Mouse (Mus musculus) heart, embryonic 14.5 days (tissue): Measurements from ENCODE around the gene Idh3g. TPM values are rescaled to one million over a fixed set of nuclear protein-coding genes. Genes with fewer than 3 reads are reported as not detected.

Experiments
- ATAC-seq: fragments of 200-750 bp; cut with Nextera tagmentation; 2 replicates; pipeline ENCODE4 v1.8.0; 2017; ENCODE audit warnings: low read depth, moderate TSS enrichment; ENCODE audit not compliant: insufficient number of reproducible peaks, insufficient read depth, low FRiP score
- H3K27ac ChIP-seq, 2 experiments: fragments of 200-500 bp in 1 of 2; fragments of 300-500 bp in 1 of 2; sonication (generic) in 1 of 2; replicated peaks in 1 of 2; 2 replicates each; pipeline ENCODE4 v1.5.1; 2012 to 2014; ENCODE audit warnings: low read depth in 2 of 2, low read length in 2 of 2, control low read depth in 1 of 2, mild to moderate bottlenecking in 1 of 2, mixed read lengths in 1 of 2; ENCODE audit not compliant: control insufficient read depth in 1 of 2, insufficient read depth in 1 of 2
- H3K27me3 ChIP-seq: fragments of 300-500 bp; sonication (generic); 2 replicates; pipeline ENCODE4 v1.6.1; 2014; ENCODE audit warnings: mild to moderate bottlenecking, low read length, control low read depth; ENCODE audit not compliant: control insufficient read depth, insufficient read depth
- H3K36me3 ChIP-seq: fragments of 300-500 bp; sonication (generic); 2 replicates; pipeline ENCODE4 v1.6.1; 2014; ENCODE audit warnings: mild to moderate bottlenecking, control low read depth, low read length, mixed read lengths; ENCODE audit not compliant: control insufficient read depth, insufficient read depth
- H3K4me1 ChIP-seq, 2 experiments: fragments of 200-500 bp in 1 of 2; fragments of 300-500 bp in 1 of 2; sonication (generic) in 1 of 2; 2 replicates each; pipeline ENCODE4 v1.6.1; 2012 to 2014; ENCODE audit warnings: low read length in 2 of 2, control low read depth in 1 of 2, mixed read lengths in 1 of 2; ENCODE audit not compliant: control insufficient read depth in 2 of 2, insufficient read depth in 2 of 2
- H3K4me2 ChIP-seq: fragments of 300-500 bp; sonication (generic); 2 replicates; pipeline ENCODE4 v1.6.1; 2014; ENCODE audit warnings: mild to moderate bottlenecking, low read length
- H3K4me3 ChIP-seq, 2 experiments: fragments of 200-500 bp in 1 of 2; fragments of 300-500 bp in 1 of 2; sonication (generic) in 1 of 2; 2 replicates each; pipeline ENCODE4 v1.5.1; 2012 to 2014; ENCODE audit warnings: low read length in 2 of 2, mild to moderate bottlenecking in 2 of 2, control low read depth in 1 of 2, low read depth in 1 of 2, moderate library complexity in 1 of 2; ENCODE audit not compliant: control insufficient read depth in 1 of 2, insufficient read depth in 1 of 2
- H3K9ac ChIP-seq: fragments of 300-500 bp; sonication (generic); 2 replicates; pipeline ENCODE4 v1.6.1; 2014; ENCODE audit warnings: mild to moderate bottlenecking, low read length
- H3K9me3 ChIP-seq: fragments of 300-500 bp; sonication (generic); 2 replicates; pipeline ENCODE4 v1.6.1; 2016; ENCODE audit warnings: low read length, control low read depth; ENCODE audit not compliant: control insufficient read depth
- whole genome bisulfite sequencing: fragments of 180-500 bp; shearing (Covaris S2); extraction: QIAGEN DNeasy Blood & Tissue Kit; methylation state at CpG from one replicate; pipeline ENCODE4 v1.1.7; 2014; 5-methylcytosine and 5-hydroxymethylcytosine counted together
- polyA plus RNA-seq: library from polyadenylated mRNA; unstranded; fragments of >200 nt; fragmentation: Nextera tagmentation; extraction: Ambion mirVana; gene quantifications from 2 replicates; pipeline ENCODE4 v1.2.1, GENCODE M21; 2014

Idh3g gene
- polyA plus RNA-seq, 1 experiment from 2014 or later: 508 TPM

GRCm38 (mm10) chrX:73798502-73798901 lies 11.8 kb upstream of the Idh3g start:
- no peaks in the 10 kb centered on the region for H3K27me3 ChIP-seq
- no peaks in the 10 kb centered on the region for H3K9me3 ChIP-seq
- 47% methylated on average over 9 of the region's 9 CpGs for WGBS
- H3K9ac ChIP-seq: no peak overlapping the region
- no peaks in the 10 kb centered on the region; a peak in 1 of 4 replicates for H3K4me1 ChIP-seq
- peak; percentile 77; the same call in 1 of the 2 replicates for ATAC-seq
- no peak overlapping the region for H3K27ac ChIP-seq
- no peak overlapping the region for H3K4me3 ChIP-seq
- H3K4me2 ChIP-seq: no peak overlapping the region
- no peaks in the 10 kb centered on the region for H3K36me3 ChIP-seq

- H3K36me3 ChIP-seq: no peaks in the 10 kb centered on the region
- ATAC-seq: no peak
- H3K9me3 ChIP-seq: no peaks in the 10 kb centered on the region
- no peak overlapping the region for H3K4me3 ChIP-seq
- no peak overlapping the region for H3K27ac ChIP-seq
- no peaks in the 10 kb centered on the region for H3K27me3 ChIP-seq
- H3K4me1 ChIP-seq: no peaks in the 10 kb centered on the region; a peak in 1 of 4 replicates
- H3K4me2 ChIP-seq: no peak overlapping the region
- no peak overlapping the region for H3K9ac ChIP-seq
- WGBS: 76% methylated on average over 2 of the region's 2 CpGs
Measured at GRCm38 (mm10) chrX:73797511-73797910, 10.8 kb upstream of the Idh3g start.

GRCm38 (mm10) chrX:73793505-73793904 lies 6.8 kb upstream of the Idh3g start:
- ATAC-seq: no peak
- no peak overlapping the region for H3K9ac ChIP-seq
- H3K4me3 ChIP-seq: no peak overlapping the region
- H3K9me3 ChIP-seq: no peaks in the 10 kb centered on the region
- H3K27me3 ChIP-seq: no peaks in the 10 kb centered on the region
- H3K36me3 ChIP-seq: peaks cover 23% of the 10 kb centered on the region
- 40% methylated on average over 1 of the region's 1 CpGs for WGBS
- no peak overlapping the region for H3K27ac ChIP-seq
- no peak overlapping the region for H3K4me2 ChIP-seq
- H3K4me1 ChIP-seq: no peaks in the 10 kb centered on the region; a peak in 1 of 4 replicates

- no peaks in the 10 kb centered on the region for H3K27me3 ChIP-seq
- peaks cover 23% of the 10 kb centered on the region for H3K36me3 ChIP-seq
- no peak overlapping the region for H3K4me3 ChIP-seq
- no peak for ATAC-seq
- no peak overlapping the region for H3K9ac ChIP-seq
- H3K4me2 ChIP-seq: no peak overlapping the region
- H3K27ac ChIP-seq: no peak overlapping the region
- H3K4me1 ChIP-seq: no peaks in the 10 kb centered on the region; a peak in 1 of 4 replicates
- no peaks in the 10 kb centered on the region for H3K9me3 ChIP-seq
Measured at GRCm38 (mm10) chrX:73793039-73793438, 6.3 kb upstream of the Idh3g start.

GRCm38 (mm10) chrX:73788501-73788900 lies 1.8 kb upstream of the Idh3g start:
- Histone ChIP-seq H3K4me2 (peak overlapping the region; percentile 67), H3K36me3 (peaks cover 23% of the 10 kb centered on the region), H3K4me3 (0 out of 4 replicates have a peak overlapping the region, but pooled peaks of 1 of the 2 experiments have one; percentile 60), H3K27ac (no peak overlapping the region), H3K9me3 (no peaks in the 10 kb centered on the region), H3K9ac (no peak overlapping the region), H3K27me3 (no peaks in the 10 kb centered on the region), H3K4me1 (no peaks in the 10 kb centered on the region; a peak in 1 of 4 replicates)
- WGBS: 83% methylated on average over 1 of the region's 1 CpGs
- ATAC-seq: no peak

GRCm38 (mm10) chrX:73787225-73787558 lies 495 bp upstream of the Idh3g start:
- peak overlapping the region; percentile 82 to 96 for H3K27ac ChIP-seq
- WGBS: 18% methylated on average over 22 of the region's 22 CpGs
- no peaks in the 10 kb centered on the region for H3K27me3 ChIP-seq
- no peaks in the 10 kb centered on the region for H3K9me3 ChIP-seq
- no peaks in the 10 kb centered on the region; a peak in 1 of 4 replicates for H3K4me1 ChIP-seq
- ATAC-seq: no peak
- H3K9ac ChIP-seq: peak overlapping the region; percentile 85
- H3K4me3 ChIP-seq: peak overlapping the region; percentile 60 to 75
- H3K36me3 ChIP-seq: peaks cover 26% of the 10 kb centered on the region
- peak overlapping the region; percentile 67 for H3K4me2 ChIP-seq

- no peaks in the 10 kb centered on the region; a peak in 1 of 4 replicates for H3K4me1 ChIP-seq
- ATAC-seq: no peak
- peak overlapping the region; percentile 93 to 96 for H3K27ac ChIP-seq
Measured at GRCm38 (mm10) chrX:73785666-73786065, 1.0 kb downstream of the Idh3g start.

GRCm38 (mm10) chrX:73782227-73782626 lies 4.5 kb downstream of the Idh3g start:
- Histone ChIP-seq H3K9ac (no peak overlapping the region), H3K4me1 (no peaks in the 10 kb centered on the region; a peak in 1 of 4 replicates), H3K27me3 (no peaks in the 10 kb centered on the region), H3K4me3 (no peak overlapping the region), H3K36me3 (peaks cover 51% of the 10 kb centered on the region), H3K27ac (no peak overlapping the region), H3K4me2 (no peak overlapping the region), H3K9me3 (no peaks in the 10 kb centered on the region)
- WGBS: 76% methylated on average over 3 of the region's 3 CpGs
- ATAC-seq: no peak

More at GRCm38 (mm10) chrX:73785666-73786065, 1.0 kb downstream of the Idh3g start:
- Histone ChIP-seq H3K36me3 (peaks cover 32% of the 10 kb centered on the region), H3K4me2 (peak overlapping the region; percentile 72), H3K4me3 (peak overlapping the region; percentile 60 to 75), H3K9me3 (no peaks in the 10 kb centered on the region), H3K27me3 (no peaks in the 10 kb centered on the region), H3K9ac (peak overlapping the region; percentile 85)
